Mouse (Mus musculus): ENCODE data around the gene Atn1.

Atn1 gene

DNA sequence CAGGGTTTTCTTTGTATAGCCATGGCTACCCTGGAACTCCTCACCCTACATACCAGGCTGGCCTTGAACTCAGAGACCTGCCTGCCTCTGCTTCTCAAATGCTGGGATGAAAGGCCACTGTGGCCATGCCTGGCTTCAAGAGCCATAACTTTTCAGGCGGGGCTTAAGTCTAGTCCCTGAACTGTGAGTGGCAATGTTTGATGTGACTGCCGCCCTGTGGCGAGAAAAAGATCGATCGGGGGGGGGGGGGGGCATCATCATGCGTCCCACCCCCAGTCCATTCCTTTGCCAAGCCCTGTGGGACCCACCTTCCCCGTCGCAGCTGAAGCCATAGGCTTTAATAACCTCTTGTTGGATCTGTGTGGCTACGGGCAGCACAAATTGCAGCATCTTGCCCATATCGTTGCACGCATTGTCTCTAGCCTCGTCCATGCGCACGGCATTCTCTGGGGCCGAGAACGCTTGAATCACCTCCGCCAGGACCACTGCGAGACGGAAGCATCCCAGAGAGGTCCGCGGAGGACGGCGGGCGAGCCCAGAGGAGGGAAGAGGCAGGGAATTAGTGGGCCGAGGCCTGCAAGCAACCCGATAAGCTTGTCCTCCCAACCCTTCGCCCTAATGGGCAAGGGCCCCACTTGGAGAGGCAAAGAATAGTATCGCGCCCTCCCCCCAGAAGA is 16.0 kb downstream of the Atn1 start:
- DNase-seq: peak; percentile 49

DNA sequence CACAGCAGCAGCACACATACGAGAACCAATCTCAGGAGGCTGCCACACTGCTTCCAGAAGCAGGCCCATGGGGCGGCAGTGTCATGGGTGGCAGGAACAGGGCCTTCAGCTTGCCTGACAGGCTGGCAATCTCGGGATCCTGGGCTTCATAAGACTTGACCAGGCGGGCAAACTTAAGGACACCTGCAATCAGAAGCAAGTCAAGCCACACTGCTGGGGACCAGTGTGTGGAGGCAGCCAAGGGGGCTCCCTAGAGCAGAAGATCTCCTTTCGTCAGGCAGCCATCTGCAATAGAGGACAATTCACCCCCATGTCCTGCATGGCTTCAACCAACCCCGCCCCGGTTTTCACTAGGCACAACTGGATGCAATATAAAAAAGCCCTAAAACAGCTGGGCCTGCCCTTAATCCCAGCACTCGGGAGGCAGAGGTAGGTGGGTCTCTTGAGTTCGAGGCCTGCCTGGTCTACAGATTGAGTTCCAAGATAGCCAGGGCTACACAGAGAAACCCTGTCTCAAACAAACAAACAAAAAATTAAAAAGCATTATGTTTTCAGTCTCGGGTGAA is 17.0 kb downstream of the Atn1 start:
- DNase-seq: no peak

DNA sequence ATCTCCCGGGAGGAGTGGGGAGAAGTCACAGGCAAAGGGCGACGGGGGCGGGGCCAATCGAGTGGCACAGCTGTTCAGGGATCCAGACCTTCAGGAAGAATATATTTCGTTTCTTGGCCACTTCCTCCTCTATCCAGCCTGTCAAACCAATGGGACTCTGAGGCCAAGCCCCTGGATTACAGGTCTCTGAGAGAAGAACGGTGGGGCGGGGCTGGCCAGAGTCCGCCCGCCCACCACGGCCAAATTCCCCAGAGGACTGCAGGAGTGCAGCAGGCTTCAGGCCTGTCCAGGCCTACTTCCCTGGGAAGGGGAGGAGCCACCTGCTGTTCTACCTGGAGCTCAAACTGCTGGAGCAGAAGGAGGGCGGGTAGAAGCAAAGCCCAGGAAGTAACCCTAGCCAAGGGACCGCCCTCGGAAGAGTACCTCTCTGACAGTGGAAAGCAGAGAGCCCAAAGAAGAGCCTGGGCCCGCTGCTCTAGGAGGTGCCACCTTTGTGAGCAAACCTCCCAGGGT is 17.8 kb downstream of the Atn1 start, which contains the start of gene Ptpn6:
Gene Ptpn6 (minus strand): TSS at position 204 of the 513 bp plus-strand sequence.
- peak; percentile 73 for DNase-seq

DNA sequence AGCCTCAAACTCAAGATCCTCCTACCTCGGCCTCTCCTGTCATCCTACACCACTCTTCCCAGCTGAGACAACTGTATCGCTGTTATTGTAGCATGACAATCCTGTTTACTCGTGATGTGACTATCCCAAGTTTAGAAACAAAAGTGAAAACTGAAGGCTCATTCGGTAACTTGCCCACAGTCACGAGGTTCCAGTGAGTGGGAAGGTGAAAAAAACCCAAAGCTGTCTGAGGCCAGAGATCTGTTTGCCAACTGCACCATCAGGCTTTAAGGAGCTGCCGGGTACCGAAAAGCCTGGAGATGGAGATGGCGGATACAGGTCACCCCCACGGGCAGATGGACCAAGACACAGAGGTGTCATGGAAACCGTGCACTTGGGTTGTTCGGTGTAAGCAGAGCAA is 19.3 kb downstream of the Atn1 start:
- no peak for DNase-seq

DNA sequence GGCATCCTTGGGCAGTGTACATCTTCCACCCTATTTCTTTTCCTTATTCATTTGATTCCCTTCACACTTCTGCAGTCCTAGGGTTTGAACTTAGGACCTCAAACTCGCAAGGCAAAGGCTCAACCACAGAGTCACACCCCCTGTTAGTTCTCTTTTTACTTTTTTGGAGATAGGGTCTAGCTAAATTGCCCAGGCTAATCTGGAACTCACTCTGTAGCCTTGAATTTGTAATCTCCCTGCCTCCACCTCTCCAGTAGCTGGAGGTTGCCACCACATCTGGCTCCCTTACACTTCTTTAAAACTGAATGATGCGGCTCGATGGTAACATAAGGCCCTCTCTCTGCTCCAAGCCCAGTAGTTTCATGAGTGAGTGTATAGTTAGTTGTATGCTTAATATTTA is 21.9 kb downstream of the Atn1 start:
- no peak for DNase-seq

DNA sequence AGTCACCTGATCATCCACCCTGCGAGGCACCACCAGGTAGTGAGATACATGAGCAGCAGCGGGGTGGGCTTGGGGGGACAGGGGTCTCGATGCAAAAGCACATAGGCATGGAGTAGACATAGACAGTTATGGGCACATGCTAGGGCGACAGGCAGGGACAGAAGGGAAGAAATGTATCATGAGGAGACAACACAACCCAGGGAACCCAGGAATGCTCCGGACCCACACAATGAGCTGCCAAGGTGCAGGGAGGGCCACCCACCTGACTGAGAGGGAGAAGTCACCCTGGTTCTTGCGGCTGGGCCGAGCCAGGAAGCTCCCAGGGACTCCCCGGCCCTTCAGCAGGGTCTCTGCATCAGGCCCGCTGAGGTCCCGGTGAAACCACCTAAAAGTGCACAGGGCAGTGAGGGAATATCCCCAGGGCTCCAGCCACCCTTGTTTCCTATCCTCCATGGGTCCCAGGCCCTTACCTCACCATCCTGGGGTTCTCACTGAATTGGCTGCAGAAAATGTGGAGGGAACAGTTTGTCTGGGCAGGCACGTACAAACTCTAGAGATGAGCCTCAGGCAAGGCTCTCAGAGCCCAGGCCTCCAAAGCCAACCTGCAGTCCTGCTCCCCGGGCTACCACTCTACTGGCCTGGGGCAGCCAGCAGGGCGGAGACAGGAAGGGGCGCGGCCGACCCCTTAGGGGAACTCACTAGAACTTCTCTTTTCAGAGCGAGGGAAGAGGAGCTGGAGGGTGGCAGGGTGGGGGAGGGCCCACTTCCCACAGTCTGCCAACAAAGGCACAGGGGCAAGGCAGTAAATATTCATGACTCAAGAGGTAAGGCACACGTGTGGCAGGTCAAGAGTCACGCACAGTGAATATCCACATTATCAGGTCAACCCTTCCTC is 23.6 kb downstream of the Atn1 start:
- peak; percentile 57 for DNase-seq

DNA sequence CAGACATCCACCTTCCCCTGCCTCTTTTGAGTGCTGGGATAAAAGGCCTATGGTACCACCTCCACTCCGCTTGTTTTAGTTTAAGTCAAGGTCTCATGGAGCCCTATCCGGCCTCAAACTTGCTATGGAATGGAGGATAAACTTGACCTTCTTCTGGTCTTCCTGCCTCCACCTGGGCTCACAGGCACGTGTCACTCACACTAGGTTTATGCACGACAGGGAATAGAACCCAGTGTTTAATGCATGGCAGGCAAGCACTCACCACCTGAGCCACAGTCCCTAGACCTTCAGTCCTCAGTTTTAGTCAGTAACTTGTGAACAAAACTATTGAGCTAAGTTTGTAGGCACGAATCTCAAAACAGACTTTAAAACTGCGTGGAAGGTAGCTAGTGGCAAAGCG is 25.3 kb downstream of the Atn1 start:
- no peak for DNase-seq

DNA sequence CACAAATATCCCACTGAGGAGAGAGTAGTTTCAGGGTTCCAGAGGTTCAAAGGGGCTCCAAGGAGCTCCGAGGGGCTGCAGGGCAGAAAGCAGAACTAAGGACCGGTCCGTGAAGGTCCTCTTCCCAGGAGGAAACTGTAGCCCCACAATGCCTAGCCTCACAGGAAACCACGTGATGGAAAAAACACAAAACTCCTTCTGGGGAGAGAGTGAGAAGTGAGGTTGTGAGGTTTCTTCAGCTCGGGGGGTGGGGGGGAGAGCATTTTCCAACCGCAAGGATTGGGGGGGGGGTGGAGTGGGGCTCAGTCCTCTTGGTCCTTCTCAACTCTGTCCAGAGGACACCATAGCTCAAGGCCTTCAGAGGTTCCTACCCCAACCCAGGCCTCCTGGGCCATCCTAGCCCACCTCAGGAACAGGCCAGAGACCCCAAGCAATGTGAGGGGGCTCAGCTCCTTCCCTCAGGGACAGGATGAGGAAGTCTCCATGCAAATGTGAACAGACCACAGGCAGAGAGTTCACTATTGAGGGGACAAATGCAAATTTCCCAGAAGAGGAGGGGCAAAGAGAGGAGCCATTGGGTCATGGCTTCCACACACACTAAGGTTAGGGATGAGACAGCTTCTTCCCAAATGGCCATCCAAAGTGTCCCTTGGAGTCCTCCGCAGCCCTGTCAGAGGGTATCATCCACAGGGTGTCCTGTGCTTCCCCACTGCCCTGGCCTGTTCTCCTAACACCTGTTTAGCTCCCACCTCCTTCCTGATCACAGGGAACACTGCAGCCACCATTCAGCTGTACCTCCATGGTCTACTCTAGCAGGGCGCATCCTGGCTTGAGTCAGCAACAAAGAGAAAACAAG is 26.2 kb downstream of the Atn1 start:
- no peak for DNase-seq

DNA sequence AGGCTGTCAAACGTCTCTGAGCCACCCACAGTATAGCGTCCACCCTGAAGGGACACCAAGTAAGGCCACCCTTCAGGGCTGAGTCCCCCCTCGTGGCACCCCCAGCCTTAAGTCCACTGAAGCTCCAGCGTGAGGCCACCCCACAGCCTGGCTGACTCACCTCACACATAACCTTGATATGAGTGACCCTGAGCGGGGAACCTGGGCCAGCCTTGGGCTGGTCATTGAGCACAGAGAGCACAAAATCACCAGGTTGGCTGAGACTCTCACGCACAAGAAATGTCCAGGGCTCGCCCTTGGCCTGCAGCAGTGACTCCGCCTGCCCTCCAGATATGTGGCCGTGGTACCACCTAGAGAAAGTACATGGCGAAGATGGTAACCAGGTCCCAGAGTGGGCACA is 27.7 kb downstream of the Atn1 start:
- DNase-seq: no peak

DNA sequence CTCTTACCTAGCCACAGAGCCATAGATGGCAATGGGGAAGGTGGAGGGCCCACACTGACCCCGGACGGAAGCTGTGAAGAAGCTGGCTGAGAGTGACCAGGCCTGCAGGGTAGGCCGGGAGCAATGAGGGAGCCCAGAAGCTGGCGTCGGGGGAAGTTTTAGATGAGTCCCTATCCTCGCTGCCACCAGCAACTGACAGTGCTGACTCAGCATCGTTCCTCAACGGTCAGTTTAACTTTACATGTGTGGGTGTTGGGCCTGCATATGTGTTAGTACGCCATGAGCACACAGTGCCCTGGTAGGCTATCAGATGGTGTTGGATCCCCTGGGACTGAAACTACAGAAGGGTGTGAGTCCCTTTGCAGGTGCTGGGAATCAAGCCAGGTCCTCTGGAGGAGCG is 31.9 kb downstream of the Atn1 start:
- DNase-seq: no peak

DNA sequence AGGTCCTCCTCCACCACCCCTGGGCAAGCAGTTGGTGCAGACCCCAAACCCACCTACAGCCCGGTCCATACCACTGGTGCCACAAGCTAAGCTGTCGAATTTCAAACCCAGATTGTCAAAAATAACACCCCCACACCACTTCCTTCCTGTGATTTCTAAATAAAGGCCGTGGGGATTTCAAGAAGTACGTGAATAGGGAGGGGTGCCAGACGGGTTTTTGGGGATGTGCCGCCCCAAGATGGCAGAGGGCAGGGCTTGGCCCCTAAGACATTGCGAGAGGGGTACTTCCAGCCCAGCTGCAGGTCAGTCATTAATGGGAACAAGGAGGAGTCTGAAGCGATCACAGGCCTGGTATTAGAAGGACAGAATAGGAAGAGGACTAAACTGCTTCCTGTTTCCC is 32.8 kb downstream of the Atn1 start:
- no peak for DNase-seq

DNA sequence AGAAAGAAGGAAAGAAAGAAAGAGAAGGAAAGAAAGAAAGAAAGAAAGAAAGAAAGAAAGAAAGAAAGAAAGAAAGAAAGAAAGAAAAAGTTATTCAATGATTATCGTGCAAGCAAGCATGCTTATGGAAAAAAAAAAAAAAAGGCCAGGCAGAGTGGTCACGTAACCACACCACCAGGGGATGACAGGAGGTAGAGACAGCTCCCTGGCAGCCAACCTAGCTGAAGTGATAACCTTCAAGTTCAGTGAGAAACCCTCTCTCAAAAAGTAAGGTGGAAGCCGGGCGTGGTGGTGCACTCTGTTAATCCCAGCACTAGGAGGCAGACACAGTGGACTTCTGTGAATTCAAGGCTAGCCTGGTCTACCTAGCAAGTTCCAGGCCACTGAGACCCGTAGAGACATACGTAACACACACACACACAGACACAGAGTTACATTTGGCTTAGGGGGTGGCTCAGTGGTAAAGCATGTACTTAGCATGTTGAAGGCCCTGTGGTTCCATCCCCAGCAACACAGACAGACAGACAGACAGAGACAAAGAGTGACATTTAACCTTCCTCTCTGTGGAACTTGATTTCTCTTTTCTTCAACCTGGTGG is 33.3 kb downstream of the Atn1 start:
- no peak for DNase-seq

DNA sequence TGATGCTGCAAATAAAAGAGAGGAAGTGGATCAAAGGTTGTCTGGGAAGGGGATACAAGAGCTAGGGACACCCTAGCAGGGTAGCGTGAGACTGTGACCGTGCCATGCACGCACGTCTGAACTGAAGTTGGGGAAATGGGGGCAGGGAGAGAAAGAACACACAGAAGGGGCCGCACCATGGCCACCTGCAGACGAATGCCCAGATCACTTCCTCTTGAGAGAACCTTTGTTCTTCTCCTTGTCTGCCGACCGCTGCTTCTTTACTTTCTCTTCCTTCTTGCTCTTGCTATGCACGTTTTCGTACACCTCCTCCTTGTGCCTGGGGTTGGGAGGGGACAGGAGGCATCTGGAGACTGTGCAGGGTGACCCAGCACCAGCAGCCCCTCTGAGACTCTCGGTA is 35.4 kb downstream of the Atn1 start:
- no peak for DNase-seq

DNA sequence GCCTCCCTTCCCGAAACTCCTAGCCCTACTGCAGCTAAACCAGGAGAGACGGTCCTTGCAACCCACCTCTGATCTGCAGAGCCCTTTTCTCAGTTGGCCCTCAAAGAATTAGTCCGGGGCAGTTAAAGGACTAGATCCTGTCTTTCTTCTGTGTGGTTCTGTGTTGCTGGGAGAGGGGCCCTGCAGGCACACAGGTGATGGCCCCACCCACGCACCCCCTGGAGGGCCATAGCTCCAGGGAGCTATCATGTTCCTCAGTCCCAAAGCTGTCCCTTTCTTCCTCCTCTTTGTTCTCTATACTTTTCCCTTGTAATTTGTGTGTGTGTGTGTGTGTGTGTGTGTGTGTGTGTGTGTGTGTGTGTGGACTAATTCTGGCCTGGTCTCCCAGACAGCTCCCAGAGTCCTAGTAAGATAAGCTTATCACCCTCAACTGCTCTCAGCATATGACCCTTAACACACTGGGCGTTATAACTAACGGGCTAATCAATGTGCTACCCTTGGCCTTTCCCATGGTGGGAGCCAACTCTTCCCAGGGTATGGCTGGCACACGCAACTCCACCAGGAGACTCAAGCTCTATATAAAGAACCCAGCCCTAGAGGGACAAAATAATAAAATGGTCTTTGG is 36.9 kb downstream of the Atn1 start:
- DNase-seq: no peak

DNA sequence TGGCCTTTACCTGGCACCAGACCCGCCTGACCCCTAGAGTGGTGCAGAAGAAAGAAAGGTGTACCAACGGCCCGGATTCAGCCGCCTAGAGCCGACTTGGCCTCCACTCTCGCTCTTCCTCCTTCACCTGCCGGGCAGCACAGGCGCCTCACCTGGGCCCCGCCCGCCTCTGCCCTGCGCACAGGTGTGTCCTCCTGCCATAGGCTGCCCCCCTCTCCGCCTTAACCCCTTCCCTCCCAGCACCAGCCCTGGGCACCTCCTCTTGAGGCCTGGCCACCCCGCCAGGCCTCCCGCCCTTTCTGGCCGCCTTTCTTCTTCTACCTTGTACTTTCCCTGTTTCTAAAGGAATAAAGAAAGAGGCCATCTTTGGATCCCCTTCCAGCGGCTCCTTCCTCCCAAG is 37.6 kb downstream of the Atn1 start:
- DNase-seq: peak; percentile 72

DNA sequence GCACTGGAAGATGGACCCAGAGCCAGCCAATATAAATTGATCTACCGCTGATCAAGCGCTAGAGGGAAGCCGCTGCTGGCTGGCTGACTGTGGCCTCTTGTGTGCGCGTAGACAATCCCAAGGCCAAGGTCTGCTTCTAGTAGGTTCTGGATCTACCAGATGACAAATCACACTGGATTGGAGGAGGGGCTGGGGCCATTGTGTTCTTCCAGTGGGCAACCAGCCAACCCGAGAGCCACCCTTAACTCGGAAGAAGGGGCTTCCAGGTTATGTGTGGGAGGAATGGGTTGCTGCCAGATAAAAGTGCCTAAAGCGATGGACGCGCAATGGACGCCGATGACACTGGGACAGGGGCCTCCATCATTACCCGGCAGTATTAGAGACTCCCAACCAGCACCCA is 38.4 kb downstream of the Atn1 start:
- DNase-seq: no peak

DNA sequence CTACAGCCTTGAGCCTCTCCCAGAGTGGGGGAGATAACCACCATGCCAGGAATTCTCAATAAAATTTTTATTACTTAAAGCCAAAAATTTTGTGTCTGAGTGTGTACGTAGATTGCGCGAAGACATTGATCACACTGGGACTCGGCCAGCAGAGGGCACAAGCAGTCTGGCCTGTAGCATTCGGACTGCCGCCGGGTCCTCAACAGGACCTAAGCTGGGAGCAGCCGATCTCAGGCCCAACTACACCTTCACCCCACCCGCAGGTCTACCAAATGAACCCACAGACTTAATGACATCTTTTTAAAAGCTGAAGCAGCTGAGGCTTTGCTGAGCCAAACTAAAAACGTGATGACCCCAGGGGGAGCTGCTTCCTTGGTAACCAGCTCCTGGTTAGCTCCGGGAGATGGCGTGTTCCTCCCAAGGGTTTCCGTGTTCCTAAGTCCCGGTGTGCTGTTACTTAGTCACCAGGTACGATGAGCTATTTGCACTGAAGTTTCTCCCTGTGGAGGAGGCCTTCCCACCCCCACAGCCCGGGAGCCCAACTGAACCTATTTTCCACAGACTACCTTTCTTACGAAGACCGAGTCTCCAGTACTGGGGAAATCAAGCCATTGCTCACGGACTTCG is 39.3 kb downstream of the Atn1 start:
- peak; percentile 64 for DNase-seq

DNA sequence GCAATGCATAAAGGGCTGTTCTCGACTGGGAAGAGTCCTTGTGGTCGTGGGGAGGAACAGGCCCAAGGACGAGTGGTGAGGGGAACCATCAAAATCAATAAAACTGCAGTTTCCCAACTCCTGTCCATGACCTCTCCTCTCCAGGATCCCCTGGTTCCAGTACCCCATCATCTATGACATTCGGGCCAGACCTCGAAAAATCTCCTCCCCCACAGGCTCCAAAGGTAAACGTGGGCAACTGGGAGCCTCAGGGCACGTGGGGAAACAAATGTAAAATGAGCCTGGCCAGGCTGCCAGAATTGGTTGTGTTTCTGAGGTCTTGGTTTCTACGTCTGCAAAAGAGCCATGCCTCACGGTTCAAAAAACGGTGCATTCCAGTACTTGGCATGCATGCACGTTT is 43.4 kb downstream of the Atn1 start:
- no peak for DNase-seq

DNA sequence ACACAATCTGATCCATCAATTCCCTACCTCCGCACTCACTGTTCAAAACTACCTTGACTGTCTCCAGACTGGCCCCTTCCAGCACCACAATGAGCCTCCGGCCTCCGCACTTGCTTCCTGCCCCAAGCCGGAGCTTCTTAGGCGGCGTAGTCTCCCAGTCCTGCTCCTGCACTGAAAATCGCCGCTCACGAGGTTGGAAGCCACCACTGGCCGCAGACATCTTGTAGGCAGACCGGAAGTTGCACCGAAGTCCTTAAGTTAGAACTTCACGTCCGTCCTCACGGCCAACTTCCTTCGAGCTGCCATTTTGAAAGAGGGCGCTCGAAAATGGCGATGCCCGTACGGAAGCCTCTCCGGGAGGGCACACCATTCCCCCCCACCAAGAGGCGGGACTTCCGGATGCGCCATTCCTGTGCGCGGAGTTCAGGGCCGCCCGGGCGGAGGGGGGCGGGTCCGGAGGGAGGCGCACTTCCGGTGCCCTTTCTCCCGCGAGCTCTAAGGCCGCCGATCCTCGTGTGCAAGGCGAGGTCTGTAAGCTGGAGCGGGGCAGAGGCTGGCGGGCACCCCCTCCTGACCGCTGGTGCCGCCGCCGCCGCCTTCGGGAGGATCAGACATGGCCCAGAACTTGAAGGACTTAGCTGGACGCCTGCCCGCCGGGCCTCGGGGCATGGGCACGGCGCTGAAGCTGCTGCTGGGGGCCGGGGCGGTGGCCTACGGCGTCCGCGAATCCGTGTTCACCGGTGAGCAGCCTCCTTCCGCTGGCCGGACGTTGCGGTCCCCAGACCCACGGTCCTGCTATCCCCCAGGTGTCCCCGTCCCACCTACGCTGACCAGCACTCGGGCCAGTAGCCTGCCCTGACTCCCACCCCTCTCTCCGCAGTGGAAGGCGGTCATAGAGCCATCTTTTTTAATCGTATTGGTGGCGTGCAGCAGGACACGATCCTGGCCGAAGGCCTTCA is 44.2 kb downstream of the Atn1 start, which contains the start of the genes Emg1 and Phb2:
Gene Emg1 (minus strand): TSS at position 355 of the 959 bp plus-strand sequence.
Gene Phb2 (plus strand): TSS at position 513 of the 959 bp plus-strand sequence.
- peak; percentile 99 for DNase-seq

DNA sequence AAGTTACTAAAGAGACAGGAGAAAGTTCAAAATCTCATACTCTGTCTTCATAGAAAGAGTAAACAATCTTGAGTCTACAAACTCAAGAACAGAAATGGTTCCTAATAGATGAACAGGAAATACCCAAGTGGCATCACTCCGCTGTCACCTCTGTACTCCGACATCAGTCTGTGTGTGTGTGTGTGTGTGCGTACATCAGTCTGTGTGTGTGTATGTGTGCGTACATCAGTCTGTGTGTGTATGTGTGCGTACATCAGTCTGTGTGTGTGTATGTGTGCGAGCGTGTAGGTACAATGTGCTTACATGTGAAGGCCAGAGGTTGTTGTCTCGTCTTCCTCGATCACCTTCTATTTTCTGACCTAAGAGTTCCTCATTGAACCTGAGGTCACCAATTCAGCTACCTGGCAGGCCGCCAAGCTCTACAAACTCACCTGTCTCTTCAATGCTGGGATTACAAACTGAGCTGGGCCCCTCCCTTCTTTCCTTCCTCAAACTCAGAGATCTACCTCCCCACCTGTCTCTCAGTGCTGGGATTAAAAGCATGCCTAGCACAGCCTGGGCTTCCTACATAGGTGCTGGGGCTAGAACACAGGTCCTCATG is 47.9 kb downstream of the Atn1 start:
- DNase-seq: no peak
